Mouse (Mus musculus): ENCODE results near the gene C9orf72. TPM values are rescaled to one million over a fixed set of nuclear protein-coding genes. Genes with fewer than 3 reads are reported as not detected.

Gene C9orf72
- polyA plus RNA-seq, 1 experiment = 4.0 TPM

- Histone ChIP-seq H3K4me1 (ENCODE audit: control insufficient read depth, insufficient read depth, low read length) (peaks cover 3% of the 10 kb centered on the region; the same call in 1 of the 2 replicates), H3K27ac (ENCODE audit: control insufficient read depth, insufficient read depth, low read depth, low read length, poor library complexity) (peak overlapping the region; percentile 52; the same call in 1 of the 2 replicates), H3K4me3 (replicated peaks; ENCODE audit: control insufficient read depth, low read depth, low read length) (peak overlapping the region; percentile 92)
- TF ChIP-seq CTCF (IDR thresholded peaks at IDR 0.05; ENCODE audit: control insufficient read depth, insufficient read depth, low read length) = no peak
- no peak for TF ChIP-seq POLR2A (IDR thresholded peaks at IDR 0.05; ENCODE audit: borderline replicate concordance, control insufficient read depth, low read depth, low read length)
- 3% methylated on average over 9 of the region's 9 CpGs for WGBS
These were observed 569 bp upstream of the C9orf72 start for GRCm38 (mm10) chr4:35226496-35226992.

- H3K27ac ChIP-seq (ENCODE audit: control insufficient read depth, insufficient read depth, low read depth, low read length, poor library complexity) = peak overlapping the region; percentile 47
- H3K4me1 ChIP-seq (ENCODE audit: control insufficient read depth, insufficient read depth, low read length) = peaks cover 3% of the 10 kb centered on the region; the same call in 1 of the 2 replicates
- no peak for TF ChIP-seq POLR2A (IDR thresholded peaks at IDR 0.05; ENCODE audit: borderline replicate concordance, control insufficient read depth, low read depth, low read length)
- WGBS = under 1% methylated on average over 40 of the region's 40 CpGs
- peak overlapping the region; percentile 62 for H3K4me3 ChIP-seq (replicated peaks; ENCODE audit: control insufficient read depth, low read depth, low read length)
These were observed 738 bp downstream of the C9orf72 start for GRCm38 (mm10) chr4:35225141-35225733.

GRCm38 (mm10) chr4:35224101-35224500 is 1.9 kb downstream of the C9orf72 start:
- Histone ChIP-seq H3K4me3 (replicated peaks; ENCODE audit: control insufficient read depth, low read depth, low read length) (no peak overlapping the region), H3K27ac (ENCODE audit: control insufficient read depth, insufficient read depth, low read depth, low read length, poor library complexity) (no peak overlapping the region), H3K4me1 (ENCODE audit: control insufficient read depth, insufficient read depth, low read length) (peaks cover 3% of the 10 kb centered on the region; the same call in 1 of the 2 replicates)
- TF ChIP-seq POLR2A (IDR thresholded peaks at IDR 0.05; ENCODE audit: borderline replicate concordance, control insufficient read depth, low read depth, low read length) = no peak
- TF ChIP-seq CTCF (IDR thresholded peaks at IDR 0.05; ENCODE audit: control insufficient read depth, insufficient read depth, low read length) = no peak
- 55% methylated on average over 4 of the region's 4 CpGs for WGBS

- Histone ChIP-seq H3K27ac (ENCODE audit: control insufficient read depth, insufficient read depth, low read depth, low read length, poor library complexity) (no peak overlapping the region), H3K4me1 (ENCODE audit: control insufficient read depth, insufficient read depth, low read length) (peaks cover 3% of the 10 kb centered on the region; the same call in 1 of the 2 replicates), H3K4me3 (replicated peaks; ENCODE audit: control insufficient read depth, low read depth, low read length) (no peak overlapping the region)
- 53% methylated on average over 5 of the region's 5 CpGs for WGBS
- no peak for TF ChIP-seq CTCF (IDR thresholded peaks at IDR 0.05; ENCODE audit: control insufficient read depth, insufficient read depth, low read length)
- TF ChIP-seq POLR2A (IDR thresholded peaks at IDR 0.05; ENCODE audit: borderline replicate concordance, control insufficient read depth, low read depth, low read length) = no peak
These were observed 2.5 kb downstream of the C9orf72 start for GRCm38 (mm10) chr4:35223376-35223988.

- H3K4me3 ChIP-seq (replicated peaks; ENCODE audit: control insufficient read depth, low read depth, low read length) = no peak overlapping the region
These were observed 4.1 kb downstream of the C9orf72 start for GRCm38 (mm10) chr4:35221903-35222302.

GRCm38 (mm10) chr4:35221131-35221530 is 4.8 kb downstream of the C9orf72 start:
- H3K27ac ChIP-seq (ENCODE audit: control insufficient read depth, insufficient read depth, low read depth, low read length, poor library complexity) = no peak overlapping the region
- 80% methylated on average over 2 of the region's 2 CpGs for WGBS
- no peak overlapping the region for H3K4me3 ChIP-seq (replicated peaks; ENCODE audit: control insufficient read depth, low read depth, low read length)
- TF ChIP-seq POLR2A (IDR thresholded peaks at IDR 0.05; ENCODE audit: borderline replicate concordance, control insufficient read depth, low read depth, low read length) (no peak), CTCF (IDR thresholded peaks at IDR 0.05; ENCODE audit: control insufficient read depth, insufficient read depth, low read length) (no peak)
- H3K4me1 ChIP-seq (ENCODE audit: control insufficient read depth, insufficient read depth, low read length) = peaks cover 3% of the 10 kb centered on the region; the same call in 1 of the 2 replicates

More at GRCm38 (mm10) chr4:35221903-35222302, 4.1 kb downstream of the C9orf72 start:
- TF ChIP-seq CTCF (IDR thresholded peaks at IDR 0.05; ENCODE audit: control insufficient read depth, insufficient read depth, low read length) (no peak), POLR2A (IDR thresholded peaks at IDR 0.05; ENCODE audit: borderline replicate concordance, control insufficient read depth, low read depth, low read length) (no peak)
- peaks cover 3% of the 10 kb centered on the region; the same call in 1 of the 2 replicates for H3K4me1 ChIP-seq (ENCODE audit: control insufficient read depth, insufficient read depth, low read length)
- no peak overlapping the region for H3K27ac ChIP-seq (ENCODE audit: control insufficient read depth, insufficient read depth, low read depth, low read length, poor library complexity)
- 38% methylated on average over 4 of the region's 4 CpGs for WGBS

GRCm38 (mm10) chr4:35220108-35220731 is 5.8 kb downstream of the C9orf72 start:
- Histone ChIP-seq H3K27ac (ENCODE audit: control insufficient read depth, insufficient read depth, low read depth, low read length, poor library complexity) (no peak overlapping the region), H3K4me3 (replicated peaks; ENCODE audit: control insufficient read depth, low read depth, low read length) (no peak overlapping the region), H3K4me1 (ENCODE audit: control insufficient read depth, insufficient read depth, low read length) (peaks cover 3% of the 10 kb centered on the region; the same call in 1 of the 2 replicates)
- no peak for TF ChIP-seq POLR2A (IDR thresholded peaks at IDR 0.05; ENCODE audit: borderline replicate concordance, control insufficient read depth, low read depth, low read length)
- 69% methylated on average over 6 of the region's 6 CpGs for WGBS

- TF ChIP-seq POLR2A (IDR thresholded peaks at IDR 0.05; ENCODE audit: borderline replicate concordance, control insufficient read depth, low read depth, low read length) (no peak), CTCF (IDR thresholded peaks at IDR 0.05; ENCODE audit: control insufficient read depth, insufficient read depth, low read length) (no peak)
- WGBS = 85% methylated on average over 7 of the region's 7 CpGs
- no peak overlapping the region for H3K4me3 ChIP-seq (replicated peaks; ENCODE audit: control insufficient read depth, low read depth, low read length)
- no peak overlapping the region for H3K27ac ChIP-seq (ENCODE audit: control insufficient read depth, insufficient read depth, low read depth, low read length, poor library complexity)
- H3K4me1 ChIP-seq (ENCODE audit: control insufficient read depth, insufficient read depth, low read length) = no peaks in the 10 kb centered on the region
These were observed 21.3 kb downstream of the C9orf72 start for GRCm38 (mm10) chr4:35204659-35205058.
